Mouse (Mus musculus) CH12.LX (cell line): Measurements from ENCODE around the gene Nans. TPM values are rescaled to one million over a fixed set of nuclear protein-coding genes. Genes with fewer than 3 reads are reported as not detected.
A peak's percentile ranks its signal among the peaks of the same experiment; 100 is the strongest.

Experiments
- DNase-seq: peaks from one replicate; pipeline ENCODE4 v3.0.0-alpha.2; 2013; ENCODE audit errors: extremely low read depth
- H3K27ac ChIP-seq: 2 replicates; pipeline ENCODE4 v1.5.1; 2012; ENCODE audit warnings: low read depth, mild to moderate bottlenecking, control low read depth, moderate library complexity; ENCODE audit not compliant: insufficient read depth
- H3K27me3 ChIP-seq: replicated peaks from 2 replicates; pipeline ENCODE3; 2012; ENCODE audit warnings: inconsistent platforms
- H3K36me3 ChIP-seq, 2 experiments: replicated peaks in 1 of 2; 2 replicates each; pipeline versions ENCODE3 to v1.6.1; 2012; ENCODE audit warnings: inconsistent platforms in 1 of 2, low read length in 1 of 2, mild to moderate bottlenecking in 1 of 2, mixed read lengths in 1 of 2, moderate library complexity in 1 of 2; ENCODE audit not compliant: control insufficient read depth in 1 of 2, insufficient read depth in 1 of 2
- H3K4me1 ChIP-seq, 2 experiments: 2 replicates each; pipeline ENCODE4 v1.6.1; 2012; ENCODE audit warnings: inconsistent platforms in 1 of 2, moderate library complexity in 1 of 2; ENCODE audit not compliant: insufficient read depth in 2 of 2, control insufficient read depth in 1 of 2
- H3K4me2 ChIP-seq: 2 replicates; pipeline ENCODE4 v1.6.1; 2012; ENCODE audit warnings: low read depth, mild to moderate bottlenecking, control low read depth; ENCODE audit not compliant: poor library complexity, insufficient read depth, severe bottlenecking
- H3K4me3 ChIP-seq, 3 experiments: fragments of 150-350 bp in 1 of 3; sonication (generic) in 1 of 3; replicated peaks in 1 of 3; 2 replicates each; pipeline versions ENCODE3 to v1.5.1; 2011 to 2012; ENCODE audit warnings: low read depth in 2 of 3, low read length in 2 of 3, mild to moderate bottlenecking in 2 of 3, moderate library complexity in 2 of 3, control low read depth in 1 of 3, improper control_type of control experiment in 1 of 3, inconsistent platforms in 1 of 3, mixed read lengths in 1 of 3; ENCODE audit not compliant: poor library complexity in 1 of 3
- H3K79me2 ChIP-seq: replicated peaks from 2 replicates; pipeline ENCODE4 v1.6.1; 2012; ENCODE audit warnings: mild to moderate bottlenecking, moderate library complexity; ENCODE audit not compliant: control insufficient read depth, poor library complexity, insufficient read depth, severe bottlenecking; ENCODE audit errors: extremely low read depth
- H3K9ac ChIP-seq: 2 replicates; pipeline ENCODE4 v1.6.1; 2012; ENCODE audit warnings: low read depth, mild to moderate bottlenecking, control low read depth, moderate library complexity; ENCODE audit not compliant: insufficient read depth
- H3K9me3 ChIP-seq: replicated peaks from 2 replicates; pipeline ENCODE3; 2012; ENCODE audit warnings: low read length, inconsistent platforms, mixed read lengths
- BHLHE40 ChIP-seq: IDR thresholded peaks from 2 replicates; pipeline ENCODE4 v1.6.1; 2011; ENCODE audit warnings: mild to moderate bottlenecking, low read depth, low read length, improper control_type of control experiment
- CTCF ChIP-seq, 2 experiments: IDR thresholded peaks in 1 of 2; conservative IDR thresholded peaks in 1 of 2; 2 replicates each; pipeline ENCODE4 v1.5.1; 2011 to 2012; ENCODE audit warnings: low read depth in 2 of 2, low read length in 2 of 2, improper control_type of control experiment in 1 of 2, inconsistent platforms in 1 of 2, mild to moderate bottlenecking in 1 of 2, moderate library complexity in 1 of 2
- E2F4 ChIP-seq: IDR thresholded peaks from 2 replicates; pipeline ENCODE4 v1.6.1; 2011; ENCODE audit warnings: low read depth, low read length, improper control_type of control experiment; ENCODE audit not compliant: insufficient replicate concordance
- ELF1 ChIP-seq: IDR thresholded peaks from 2 replicates; pipeline ENCODE4 v1.6.1; 2014; ENCODE audit warnings: low read depth, mild to moderate bottlenecking, inconsistent platforms, low read length, improper control_type of control experiment
- GABPA ChIP-seq: IDR thresholded peaks from 2 replicates; pipeline ENCODE4 v1.6.1; 2012; ENCODE audit warnings: low read depth, low read length, improper control_type of control experiment, inconsistent platforms; ENCODE audit not compliant: insufficient replicate concordance
- HCFC1 ChIP-seq: IDR thresholded peaks from 2 replicates; pipeline ENCODE4 v1.6.1; 2012; ENCODE audit warnings: low read depth, mild to moderate bottlenecking, inconsistent platforms, low read length, improper control_type of control experiment
- JUN ChIP-seq: IDR thresholded peaks from 2 replicates; pipeline ENCODE4 v1.6.1; 2011; ENCODE audit warnings: low read depth, mild to moderate bottlenecking, low read length, improper control_type of control experiment, moderate library complexity; ENCODE audit not compliant: insufficient read depth
- MAX ChIP-seq: IDR thresholded peaks from 2 replicates; pipeline ENCODE4 v1.6.1; 2011; ENCODE audit warnings: low read length, improper control_type of control experiment
- MEF2A ChIP-seq: IDR thresholded peaks from 2 replicates; pipeline ENCODE4 v1.6.1; 2014; ENCODE audit warnings: low read depth, mild to moderate bottlenecking, inconsistent platforms, low read length, improper control_type of control experiment, borderline replicate concordance
- MXI1 ChIP-seq: IDR thresholded peaks from 2 replicates; pipeline ENCODE4 v1.6.1; 2011; ENCODE audit warnings: mild to moderate bottlenecking, low read depth, low read length, improper control_type of control experiment
- MYC ChIP-seq: IDR thresholded peaks from 2 replicates; pipeline ENCODE4 v1.6.1; 2011; ENCODE audit warnings: low read depth, mild to moderate bottlenecking, improper control_type of control experiment, low read length
- NRF1 ChIP-seq: IDR thresholded peaks from 2 replicates; pipeline ENCODE4 v1.6.1; 2014; ENCODE audit warnings: low read depth, mild to moderate bottlenecking, inconsistent platforms, low read length, improper control_type of control experiment, moderate library complexity
- RAD21 ChIP-seq: IDR thresholded peaks from 2 replicates; pipeline ENCODE4 v1.6.1; 2011; ENCODE audit warnings: low read depth, mild to moderate bottlenecking, low read length, improper control_type of control experiment, moderate library complexity
- TBP ChIP-seq: conservative IDR thresholded peaks from 2 replicates; pipeline ENCODE4 v1.6.1; 2011; ENCODE audit warnings: low read depth, low read length, improper control_type of control experiment
- UBTF ChIP-seq: IDR thresholded peaks from 2 replicates; pipeline ENCODE4 v1.6.1; 2012; ENCODE audit warnings: low read depth, mild to moderate bottlenecking, inconsistent platforms, low read length, improper control_type of control experiment, moderate library complexity
- dilution Hi-C: fragments of 300-500 bp; cut with MboI; formaldehyde crosslinking; loops from 2 replicates; pipeline ENCODE4 v1.14.3; 2020; ENCODE audit warnings: low sequenced_read_pairs; ENCODE audit not compliant: extremely low pct_unique_long_range_greater_than_20kb, extremely low pct_ligation_motif_present
- in situ Hi-C: fragments of 300-500 bp; cut with MboI; formaldehyde crosslinking; loops from 3 replicates; pipeline ENCODE4 v1.14.3; 2019; ENCODE audit warnings: low sequenced_read_pairs, low pct_ligation_motif_present, low pct_unique_long_range_greater_than_20kb, mixed read lengths
- polyA plus RNA-seq: library from polyadenylated mRNA; unstranded; fragments of >175 nt; gene quantifications from 2 replicates; pipeline ENCODE4 v1.2.1, GENCODE M21; 2012; ENCODE audit warnings: low read depth; ENCODE audit not compliant: insufficient read length
- total RNA-seq, 2 experiments: library from RNA; depleted of rRNA; stranded (reverse); fragments of 300-350 nt in 1 of 2; fragments of >200 nt in 1 of 2; gene quantifications; 2 replicates each; pipeline ENCODE4 v1.2.3; 2012 to 2014

Nans gene
- total and polyA plus RNA-seq, 3 experiments: 103 to 150 (median 127) TPM

DNA sequence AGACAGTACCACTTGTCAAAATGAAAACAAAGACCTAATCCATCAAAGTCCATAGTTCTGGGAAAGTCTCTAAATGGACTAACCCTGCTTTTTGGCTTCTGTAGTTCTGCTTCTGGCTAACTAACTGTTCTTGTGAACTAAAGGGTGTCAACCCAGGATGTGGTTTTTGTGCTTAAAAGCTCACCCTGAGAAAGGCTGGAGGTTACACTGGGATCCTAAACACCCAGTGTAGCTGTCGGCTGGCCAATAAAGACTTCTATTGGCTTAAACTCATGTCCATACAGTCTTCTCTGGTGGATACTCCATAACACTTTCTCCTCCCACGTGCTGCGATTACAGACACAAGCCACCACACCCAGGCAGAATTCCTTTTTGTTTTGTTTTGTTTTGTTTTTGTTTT is 37.2 kb downstream of the Nans start:
- H3K4me1 ChIP-seq: peaks cover 0 to 26% of the 10 kb centered on the region in 2 experiments; a peak in 3 of 4 replicates
- TF ChIP-seq JUN: no peak
- TF ChIP-seq UBTF: no peak
- TF ChIP-seq BHLHE40: no peak
- no peak for TF ChIP-seq ELF1
- no peak for TF ChIP-seq MXI1
- TF ChIP-seq MYC: no peak
- TF ChIP-seq TBP: no peak
- no peak for TF ChIP-seq HCFC1
- no peak for TF ChIP-seq GABPA
- no peak for TF ChIP-seq MEF2A
- no peak for TF ChIP-seq NRF1
- H3K27me3 ChIP-seq: no peaks in the 10 kb centered on the region
- H3K9me3 ChIP-seq: peaks cover 8% of the 10 kb centered on the region
- H3K36me3 ChIP-seq: peaks cover 68 to 78% of the 10 kb centered on the region in 2 experiments
- H3K27ac ChIP-seq: no peak overlapping the region
- H3K4me3 ChIP-seq: no peak overlapping the region
- H3K9ac ChIP-seq: no peak overlapping the region
- H3K79me2 ChIP-seq: peaks cover 2% of the 10 kb centered on the region; the same call in 1 of the 2 replicates
- DNase-seq: no peak
- H3K4me2 ChIP-seq: no peak overlapping the region
- dilution Hi-C loops (no loop called here), in situ Hi-C loops (no loop called here)

DNA sequence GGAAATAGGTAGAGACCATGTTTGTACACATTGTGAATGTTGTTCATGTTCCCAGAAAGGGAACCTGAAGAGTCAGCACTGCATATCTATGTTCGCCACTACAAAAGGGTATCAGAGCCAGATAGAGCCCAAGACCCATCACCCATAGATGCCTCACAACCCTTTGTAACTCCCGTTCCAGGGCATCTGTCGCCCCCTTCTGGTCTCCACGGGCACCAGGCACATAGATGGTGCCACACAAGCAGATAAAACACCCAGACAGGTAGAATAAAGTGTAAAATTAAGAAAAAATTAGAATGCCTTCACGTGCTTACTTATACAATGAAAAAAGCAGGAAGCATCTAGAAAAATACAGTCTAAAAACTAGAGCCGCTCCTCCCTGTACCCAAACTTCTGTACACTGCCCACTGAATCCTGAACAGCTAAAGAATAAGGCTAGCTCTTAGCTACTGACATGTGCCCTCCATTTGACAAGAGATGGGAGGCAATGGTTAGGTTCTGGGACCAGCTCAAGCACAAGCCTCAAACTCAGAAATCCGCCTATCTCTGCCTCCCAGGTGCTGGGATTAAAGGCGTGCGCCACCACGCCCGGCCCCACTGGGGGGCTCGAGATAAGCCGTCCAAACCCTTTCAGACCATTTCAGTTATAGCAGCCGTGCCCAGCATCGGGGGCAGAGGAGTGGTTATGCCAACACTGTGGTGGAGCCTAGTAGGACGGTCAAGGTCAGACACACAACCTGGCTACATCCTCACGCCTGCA is 37.9 kb downstream of the Nans start:
- no peak overlapping the region for H3K27ac ChIP-seq
- peaks cover 8% of the 10 kb centered on the region for H3K9me3 ChIP-seq
- peak; percentile 34 for DNase-seq
- H3K4me1 ChIP-seq: peaks cover 0 to 26% of the 10 kb centered on the region in 2 experiments
- in situ Hi-C loops: no loop called here
- peaks cover 65 to 78% of the 10 kb centered on the region in 2 experiments for H3K36me3 ChIP-seq
- H3K4me2 ChIP-seq: no peak overlapping the region
- peaks cover 4% of the 10 kb centered on the region; the same call in 1 of the 2 replicates for H3K79me2 ChIP-seq
- peak overlapping the region in 1 of 3 experiments; percentile 35 for H3K4me3 ChIP-seq
- TF ChIP-seq E2F4 (no peak), RAD21 (peak; percentile 35), MAX (no peak), CTCF (conservative IDR thresholded peaks at IDR 0.05 in 1 of 2, IDR thresholded peaks at IDR 0.05 in 1 of 2; ENCODE audit: low read depth in 2 of 2, low read length in 2 of 2) (peak in 1 of 2 experiments; percentile 62; a peak in 3 of 4 replicates)
- H3K9ac ChIP-seq: no peak overlapping the region
- no peaks in the 10 kb centered on the region for H3K27me3 ChIP-seq
- dilution Hi-C loops: no loop called here
